Mouse (Mus musculus) activated CD4-positive, CD25-positive, alpha-beta regulatory T cell, adult 9 weeks (primary cell): Measurements from ENCODE around the gene Spaar. TPM values are rescaled to one million over a fixed set of nuclear protein-coding genes. Genes with fewer than 3 reads are reported as not detected.

Source experiments
- polyA plus RNA-seq: library from polyadenylated mRNA; unstranded; fragments of 100-300 nt; shearing (Covaris generic); gene quantifications from one replicate; pipeline ENCODE4 v1.2.1, GENCODE M21; 2017

The Spaar gene
- not detected for polyA plus RNA-seq

DNA sequence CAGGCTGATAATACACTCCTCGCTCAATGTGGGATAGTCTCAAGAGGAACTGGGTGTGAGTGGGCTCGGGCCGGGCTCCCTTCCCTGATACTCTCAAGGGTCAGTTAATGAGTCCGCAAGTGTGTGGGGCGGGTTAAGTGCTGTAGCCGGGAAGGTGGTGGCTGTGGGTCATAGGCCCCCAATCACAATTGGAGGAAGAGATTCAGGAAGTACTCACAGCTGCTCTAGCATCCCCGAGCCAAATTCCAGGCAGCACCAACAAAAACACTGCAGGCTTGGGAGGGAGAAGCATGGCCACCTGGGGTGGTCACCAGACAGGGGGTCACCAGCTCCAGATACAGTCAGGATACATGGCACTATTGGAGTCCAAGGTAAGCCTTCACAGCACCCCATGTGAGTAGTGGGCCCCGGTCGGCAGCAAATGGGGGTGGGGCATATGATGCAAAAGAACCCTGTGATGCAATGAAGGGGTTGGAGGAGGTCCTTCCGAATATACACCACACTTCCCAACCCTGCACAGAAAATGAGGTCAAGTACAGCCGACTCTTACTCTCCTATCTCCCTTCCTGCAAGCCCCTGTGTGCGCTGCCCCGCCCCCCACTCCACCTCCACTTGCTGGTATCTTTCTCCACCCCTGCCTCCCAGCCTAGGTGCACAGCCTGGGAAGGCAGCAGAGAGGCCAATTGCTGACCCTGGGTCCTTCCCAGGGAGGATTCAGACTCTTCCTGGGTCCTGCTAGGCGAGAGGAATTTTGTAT lies at the start of gene Spaar:
Spaar (plus strand) TSS at position 241 of the 757 bp plus-strand sequence.

DNA sequence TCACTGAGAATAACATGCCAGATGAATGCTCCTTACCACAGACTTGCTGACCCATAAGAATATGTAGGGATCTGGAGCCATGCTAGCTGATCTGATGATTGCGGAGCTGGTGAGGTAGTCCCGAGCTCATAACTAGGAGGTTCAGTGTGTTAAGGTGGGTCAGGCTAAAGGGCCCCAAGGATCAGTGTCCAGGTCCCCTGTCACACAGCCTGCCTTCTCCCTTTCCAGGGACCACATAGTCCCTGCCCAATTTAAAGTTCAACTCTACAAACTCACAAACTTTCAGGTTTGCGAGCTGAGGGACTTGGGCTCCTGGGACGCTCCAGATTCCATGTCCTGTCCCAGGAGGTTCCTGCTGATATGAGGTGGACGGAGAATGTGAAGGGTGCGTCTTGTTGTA lies 29.1 kb upstream of the Spaar start, which contains the start of gene Olfr70:
Olfr70 (minus strand) TSS at position 101 of the 400 bp plus-strand sequence.

DNA sequence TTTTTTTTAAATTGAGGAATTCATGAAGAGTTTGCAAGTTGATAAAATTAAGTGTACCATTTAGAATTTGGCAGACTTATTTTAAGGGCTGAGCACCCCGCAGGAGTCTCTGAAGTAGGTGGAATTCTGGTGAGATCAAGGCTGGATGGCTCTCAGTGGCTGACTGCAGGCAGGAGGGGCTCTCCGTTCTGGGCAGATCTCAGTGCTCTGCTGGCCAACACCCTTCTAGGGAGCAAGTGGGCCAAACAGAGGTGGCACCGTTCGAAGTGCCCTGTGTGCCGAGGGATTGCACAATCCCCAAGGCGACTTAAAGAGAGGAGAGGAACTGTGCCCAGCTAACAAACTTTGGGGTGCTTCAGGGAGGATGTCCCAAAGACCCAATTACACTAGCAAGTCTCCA lies 20.0 kb upstream of the Spaar start, which contains the start of gene Olfr71:
Olfr71 (minus strand) TSS at position 387 of the 400 bp plus-strand sequence.

DNA sequence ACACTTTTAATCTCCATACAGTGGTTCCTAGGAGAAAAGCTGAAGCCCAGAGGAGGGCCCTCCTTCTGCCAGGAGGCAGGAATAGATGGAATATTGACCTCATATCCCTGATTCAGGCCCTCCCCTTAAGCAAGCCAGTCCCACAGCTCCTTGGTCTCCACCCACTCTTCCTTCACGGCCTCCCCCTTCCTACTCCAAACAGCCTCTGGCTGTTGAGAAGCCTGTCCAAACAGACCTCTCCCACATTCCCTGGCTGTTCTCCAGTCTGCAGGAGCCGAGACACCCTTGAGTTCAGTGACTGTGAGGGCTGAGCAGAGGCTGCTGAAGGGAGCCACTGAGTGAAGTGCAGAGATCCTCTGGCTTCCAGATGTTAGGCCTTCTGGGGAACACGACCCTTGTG lies 2.8 kb upstream of the Spaar start, which contains the start of gene Hrct1:
Hrct1 (plus strand) TSS at position 194 of the 400 bp plus-strand sequence.

DNA sequence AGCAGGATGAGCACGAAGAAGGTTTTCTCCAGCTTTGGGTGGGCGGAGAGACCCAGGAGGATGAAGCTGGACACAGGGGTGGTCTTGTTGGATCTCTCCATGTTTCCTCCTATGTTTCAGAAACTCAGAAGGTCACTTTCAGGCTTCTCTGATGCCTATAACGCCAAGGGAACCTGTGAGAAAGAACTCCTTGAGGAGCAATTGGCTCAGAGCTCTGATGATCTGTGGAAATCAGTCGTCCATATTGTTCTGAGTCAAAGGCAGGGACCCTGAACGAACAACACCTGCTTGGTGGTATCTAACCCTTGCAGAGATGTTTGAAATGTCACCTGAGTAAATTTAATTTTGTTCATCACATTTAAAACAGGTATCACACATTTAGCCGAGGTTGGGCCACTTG lies 41.1 kb downstream of the Spaar start, which contains the start of gene Olfr159:
Olfr159 (minus strand) TSS at position 101 of the 400 bp plus-strand sequence.

Other genes with a start within 250 kb of the Spaar start
- gene Sit1, start 246.3 kb upstream of the Spaar start, polyA plus RNA-seq: 146 TPM
- 75.3 TPM for gene Ccdc107, start 237.1 kb upstream of the Spaar start, polyA plus RNA-seq
- gene Arhgef39, start 230.3 kb upstream of the Spaar start, polyA plus RNA-seq: 4.9 TPM
- 0.90 TPM for gene Car9, start 223.1 kb upstream of the Spaar start, polyA plus RNA-seq
- not detected for gene Tpm2, start 206.3 kb upstream of the Spaar start, polyA plus RNA-seq
- gene Creb3, start 167.7 kb upstream of the Spaar start, polyA plus RNA-seq: 86.8 TPM
- 436 TPM for gene Tln1, start 167.3 kb upstream of the Spaar start, polyA plus RNA-seq
- gene Rgp1, start 151.3 kb upstream of the Spaar start, polyA plus RNA-seq: 24.1 TPM
- gene Gba2, start 151.2 kb upstream of the Spaar start, polyA plus RNA-seq: 27.6 TPM
- gene Msmp, start 145.5 kb upstream of the Spaar start, polyA plus RNA-seq: 3.2 TPM
- not detected for gene Npr2, start 98.1 kb upstream of the Spaar start, polyA plus RNA-seq
- 0.38 TPM for gene Spag8, start 76.4 kb upstream of the Spaar start, polyA plus RNA-seq
- 70.9 TPM for gene Hint2, start 73.6 kb upstream of the Spaar start, polyA plus RNA-seq
- gene Tmem8b, start 61.1 kb upstream of the Spaar start, polyA plus RNA-seq: 0.83 TPM
- gene Fam221b, start 60.9 kb upstream of the Spaar start, polyA plus RNA-seq: 1.4 TPM
- gene Olfr70, start 29.2 kb upstream of the Spaar start, polyA plus RNA-seq: not detected
- gene Olfr71, start 19.8 kb upstream of the Spaar start, polyA plus RNA-seq: not detected
- gene Hrct1, start 2.8 kb upstream of the Spaar start, polyA plus RNA-seq: not detected
- gene Olfr159, start 41.0 kb downstream of the Spaar start, polyA plus RNA-seq: not detected
- not detected for gene Olfr156, start 93.9 kb downstream of the Spaar start, polyA plus RNA-seq
- gene Olfr157, start 110.2 kb downstream of the Spaar start, polyA plus RNA-seq: 0.12 TPM
- not detected for gene Olfr155, start 121.5 kb downstream of the Spaar start, polyA plus RNA-seq
- 4.2 TPM for gene Reck, start 145.5 kb downstream of the Spaar start, polyA plus RNA-seq
- gene Glipr2, start 227.4 kb downstream of the Spaar start, polyA plus RNA-seq: 234 TPM